Mouse (Mus musculus) liver, embryonic 14.5 days (tissue): ENCODE data around the gene Galp. TPM values are rescaled to one million over a fixed set of nuclear protein-coding genes. Genes with fewer than 3 reads are reported as not detected.

ENCODE experiments used
- ATAC-seq: fragments of 200-750 bp; cut with Nextera tagmentation; 2 replicates; pipeline ENCODE4 v1.8.0; 2017; ENCODE audit warnings: moderate number of reproducible peaks, mild to moderate bottlenecking, moderate library complexity; ENCODE audit not compliant: insufficient read depth
- DNase-seq, 3 experiments: peaks; one replicate each; pipeline ENCODE4 v3.0.0-alpha.2; 2012 to 2013; ENCODE audit warnings: low read depth in 3 of 3, low spot score in 3 of 3
- H3K27ac ChIP-seq: fragments of 300-500 bp; sonication (generic); 2 replicates; pipeline ENCODE4 v1.5.1; 2014; ENCODE audit warnings: moderate library complexity, mild to moderate bottlenecking, control low read depth, inconsistent platforms
- H3K27me3 ChIP-seq: fragments of 300-500 bp; sonication (generic); 2 replicates; pipeline ENCODE4 v1.6.1; 2014; ENCODE audit warnings: mild to moderate bottlenecking, low read length, moderate library complexity; ENCODE audit not compliant: control insufficient read depth, insufficient read depth
- H3K36me3 ChIP-seq: fragments of 300-500 bp; sonication (generic); replicated peaks from 2 replicates; pipeline ENCODE4 v1.6.1; 2014; ENCODE audit warnings: low read depth; ENCODE audit not compliant: control insufficient read depth, insufficient read depth
- H3K4me1 ChIP-seq, 2 experiments: fragments of 200-500 bp in 1 of 2; fragments of 300-500 bp in 1 of 2; sonication (generic) in 1 of 2; replicated peaks; 2 replicates each; pipeline ENCODE4 v1.6.1; 2012 to 2014; ENCODE audit warnings: antibody characterized with exemption in 1 of 2, inconsistent platforms in 1 of 2, low read length in 1 of 2; ENCODE audit not compliant: control insufficient read depth in 2 of 2, insufficient read depth in 2 of 2
- H3K4me2 ChIP-seq: fragments of 300-500 bp; sonication (generic); 2 replicates; pipeline ENCODE4 v1.6.1; 2014; ENCODE audit warnings: low read depth, mild to moderate bottlenecking, control low read depth, moderate library complexity
- H3K4me3 ChIP-seq, 2 experiments: fragments of 200-500 bp in 1 of 2; fragments of 300-500 bp in 1 of 2; sonication (generic) in 1 of 2; 2 replicates each; pipeline ENCODE4 v1.5.1; 2012 to 2014; ENCODE audit warnings: low read depth in 2 of 2, low read length in 2 of 2, mild to moderate bottlenecking in 2 of 2, control low read depth in 1 of 2, inconsistent platforms in 1 of 2, moderate library complexity in 1 of 2; ENCODE audit not compliant: insufficient read depth in 1 of 2
- H3K9ac ChIP-seq: fragments of 300-500 bp; sonication (generic); replicated peaks from 2 replicates; pipeline ENCODE4 v1.6.1; 2014; ENCODE audit warnings: mild to moderate bottlenecking, control low read depth, moderate library complexity
- H3K9me3 ChIP-seq: fragments of 300-500 bp; sonication (generic); 2 replicates; pipeline ENCODE4 v1.6.1; 2016; ENCODE audit warnings: low read length, mixed read lengths; ENCODE audit not compliant: control insufficient read depth
- CTCF ChIP-seq: IDR thresholded peaks from 2 replicates; pipeline ENCODE4 v1.5.1; 2016; ENCODE audit warnings: antibody characterized with exemption, low read depth, control low read depth
- EP300 ChIP-seq: IDR thresholded peaks from 2 replicates; pipeline ENCODE4 v1.6.1; 2016; ENCODE audit warnings: antibody characterized with exemption, low read depth
- WGBS: fragments of 180-500 bp; shearing (Covaris S2); extraction: QIAGEN DNeasy Blood & Tissue Kit; methylation state at CpG from one replicate; pipeline ENCODE4 v1.1.7; 2014; ENCODE audit not compliant: insufficient replicate concordance; 5-methylcytosine and 5-hydroxymethylcytosine counted together
- polyA plus RNA-seq, 2 experiments: library from polyadenylated mRNA; depleted of rRNA in 1 of 2; stranded (reverse) in 1 of 2; unstranded in 1 of 2; fragments of >200 nt; fragmentation: Nextera tagmentation in 1 of 2; extraction: Ambion mirVana in 1 of 2; gene quantifications; 2 replicates each; pipeline versions ENCODE4 v1.2.1 to v1.2.3; 2012 to 2014

The Galp gene
- polyA plus RNA-seq, 2 experiments, result not detected

GRCm38 (mm10) chr7:6244361-6245292 lies 47.7 kb downstream of the Galp start:
- H3K27ac ChIP-seq, result no peak overlapping the region

GRCm38 (mm10) chr7:6252410-6252809 lies 55.5 kb downstream of the Galp start, which contains the start of gene Epp13:
TSS of gene Epp13 (plus strand) at chr7:6252710.
- H3K27ac ChIP-seq, result no peak within 1 kb of the TSS
- no peaks in the 10 kb centered on the region for H3K27me3 ChIP-seq
- no peak within 1 kb of the TSS for H3K4me2 ChIP-seq
- DNase-seq (no peak), ATAC-seq (no peak)
- WGBS, result 65% methylated on average over 6 of the region's 6 CpGs
- TF ChIP-seq EP300 (no peak), CTCF (no peak)
- no peaks in the 10 kb centered on the region for H3K36me3 ChIP-seq
- no peaks in the 10 kb centered on the region for H3K4me1 ChIP-seq
- no peak within 1 kb of the TSS for H3K9ac ChIP-seq
- no peaks in the 10 kb centered on the region for H3K9me3 ChIP-seq
- no peak within 1 kb of the TSS for H3K4me3 ChIP-seq

More at GRCm38 (mm10) chr7:6244361-6245292, 47.7 kb downstream of the Galp start:
- WGBS, result 31% methylated on average over 11 of the region's 11 CpGs
- DNase-seq, result no peak
- TF ChIP-seq CTCF (no peak), EP300 (no peak)
- no peak for ATAC-seq
- no peak overlapping the region for H3K9ac ChIP-seq
- no peak overlapping the region for H3K4me2 ChIP-seq
- H3K4me1 ChIP-seq, result no peaks in the 10 kb centered on the region
- no peaks in the 10 kb centered on the region for H3K27me3 ChIP-seq
- H3K9me3 ChIP-seq, result no peaks in the 10 kb centered on the region
- no peak overlapping the region for H3K4me3 ChIP-seq
- H3K36me3 ChIP-seq, result no peaks in the 10 kb centered on the region

- DNase-seq, result no peak
- no peak overlapping the region for H3K4me2 ChIP-seq
- TF ChIP-seq EP300 (no peak), CTCF (no peak)
- H3K27me3 ChIP-seq, result no peaks in the 10 kb centered on the region
- 74% methylated on average over 5 of the region's 5 CpGs for WGBS
- no peak overlapping the region for H3K9ac ChIP-seq
- no peak overlapping the region for H3K27ac ChIP-seq
- no peaks in the 10 kb centered on the region for H3K4me1 ChIP-seq
- no peak for ATAC-seq
- no peak overlapping the region for H3K4me3 ChIP-seq
- H3K9me3 ChIP-seq, result no peaks in the 10 kb centered on the region
- no peaks in the 10 kb centered on the region for H3K36me3 ChIP-seq
Observed at GRCm38 (mm10) chr7:6254451-6254850, 57.6 kb downstream of the Galp start.

- TF ChIP-seq CTCF, result no peak
- TF ChIP-seq EP300, result no peak
- Histone ChIP-seq H3K4me1 (no peaks in the 10 kb centered on the region), H3K36me3 (no peaks in the 10 kb centered on the region), H3K4me3 (no peak overlapping the region), H3K4me2 (no peak overlapping the region), H3K9me3 (no peaks in the 10 kb centered on the region), H3K27ac (no peak overlapping the region), H3K9ac (no peak overlapping the region), H3K27me3 (no peaks in the 10 kb centered on the region)
- WGBS, result 48% methylated on average over 4 of the region's 4 CpGs
- no peak for ATAC-seq
- DNase-seq, result no peak
Observed at GRCm38 (mm10) chr7:6257386-6257785, 60.5 kb downstream of the Galp start.
